Mouse (Mus musculus) neural tube, embryonic 11.5 days (tissue): ENCODE measurements around the gene Frmpd3. TPM values are rescaled to one million over a fixed set of nuclear protein-coding genes. Genes with fewer than 3 reads are reported as not detected.

ENCODE experiments used
- ATAC-seq: fragments of 200-750 bp; cut with Nextera tagmentation; 2 replicates; pipeline ENCODE4 v1.8.0; 2017; ENCODE audit warnings: moderate number of reproducible peaks, mild to moderate bottlenecking, moderate TSS enrichment, moderate library complexity; ENCODE audit not compliant: insufficient read depth, low FRiP score, low TSS enrichment
- DNase-seq: peaks from one replicate; pipeline ENCODE4 v3.0.0-alpha.2; 2015; ENCODE audit warnings: low spot score
- H3K27ac ChIP-seq: fragments of 300-500 bp; sonication (generic); 2 replicates; pipeline ENCODE4 v1.5.1; 2014; ENCODE audit warnings: low read depth, mild to moderate bottlenecking, low read length
- H3K27me3 ChIP-seq: fragments of 300-500 bp; sonication (generic); 2 replicates; pipeline ENCODE4 v1.6.1; 2014; ENCODE audit warnings: mild to moderate bottlenecking, low read length, mixed read lengths; ENCODE audit not compliant: control insufficient read depth, insufficient read depth
- H3K36me3 ChIP-seq: fragments of 300-500 bp; sonication (generic); 2 replicates; pipeline ENCODE4 v1.6.1; 2014; ENCODE audit warnings: mild to moderate bottlenecking, low read length, moderate library complexity, mixed read lengths; ENCODE audit not compliant: control insufficient read depth, insufficient read depth
- H3K4me1 ChIP-seq: fragments of 300-500 bp; sonication (generic); 2 replicates; pipeline ENCODE4 v1.6.1; 2014; ENCODE audit warnings: low read length, mixed read lengths; ENCODE audit not compliant: control insufficient read depth, insufficient read depth
- H3K4me2 ChIP-seq: fragments of 300-500 bp; sonication (generic); 2 replicates; pipeline ENCODE4 v1.6.1; 2014; ENCODE audit warnings: low read depth, mild to moderate bottlenecking, moderate library complexity
- H3K4me3 ChIP-seq: fragments of 300-500 bp; sonication (generic); 2 replicates; pipeline ENCODE4 v1.5.1; 2014; ENCODE audit warnings: low read depth, low read length
- H3K9ac ChIP-seq: fragments of 300-500 bp; sonication (generic); 2 replicates; pipeline ENCODE4 v1.6.1; 2014; ENCODE audit warnings: mild to moderate bottlenecking, low read length
- H3K9me3 ChIP-seq: fragments of 300-500 bp; sonication (generic); 2 replicates; pipeline ENCODE4 v1.6.1; 2016; ENCODE audit warnings: low read length; ENCODE audit not compliant: control insufficient read depth
- WGBS: fragments of 180-500 bp; shearing (Covaris S2); extraction: QIAGEN DNeasy Blood & Tissue Kit; methylation state at CpG from one replicate; pipeline ENCODE4 v1.1.7; 2014; 5-methylcytosine and 5-hydroxymethylcytosine counted together
- polyA plus RNA-seq: library from polyadenylated mRNA; unstranded; fragments of >200 nt; fragmentation: Nextera tagmentation; extraction: Ambion mirVana; gene quantifications from 2 replicates; pipeline ENCODE4 v1.2.1, GENCODE M21; 2014

Frmpd3 gene
- polyA plus RNA-seq, 1 experiment from 2014 or later = 2.7 TPM

GRCm38 (mm10) chrX:140430506-140430905, 88.4 kb downstream of the Frmpd3 start:
- no peak for DNase-seq
- Histone ChIP-seq H3K27me3 (0 out of 2 replicates have a peak, but pooled peaks cover 2% of the 10 kb centered on the region), H3K9ac (no peak overlapping the region), H3K4me3 (no peak overlapping the region), H3K27ac (no peak overlapping the region), H3K36me3 (no peaks in the 10 kb centered on the region), H3K4me1 (no peaks in the 10 kb centered on the region), H3K4me2 (no peak overlapping the region), H3K9me3 (no peaks in the 10 kb centered on the region)
- 89% methylated on average over 12 of the region's 12 CpGs for WGBS
- ATAC-seq = no peak

- 0 out of 2 replicates have a peak, but pooled peaks cover 2% of the 10 kb centered on the region for H3K27me3 ChIP-seq
- H3K4me3 ChIP-seq = no peak overlapping the region
- DNase-seq (no peak), ATAC-seq (no peak)
- 76% methylated on average over 15 of the region's 15 CpGs for WGBS
- H3K9ac ChIP-seq = no peak overlapping the region
- H3K4me2 ChIP-seq = no peak overlapping the region
- H3K36me3 ChIP-seq = no peaks in the 10 kb centered on the region
- H3K4me1 ChIP-seq = no peaks in the 10 kb centered on the region
- H3K27ac ChIP-seq = no peak overlapping the region
- H3K9me3 ChIP-seq = no peaks in the 10 kb centered on the region
Measured at GRCm38 (mm10) chrX:140431981-140432380, 89.9 kb downstream of the Frmpd3 start.

GRCm38 (mm10) chrX:140432786-140433185, 90.7 kb downstream of the Frmpd3 start:
- H3K4me3 ChIP-seq = no peak overlapping the region
- H3K4me1 ChIP-seq = no peaks in the 10 kb centered on the region
- H3K27me3 ChIP-seq = 0 out of 2 replicates have a peak, but pooled peaks cover 2% of the 10 kb centered on the region
- no peaks in the 10 kb centered on the region for H3K9me3 ChIP-seq
- DNase-seq (no peak), ATAC-seq (no peak)
- H3K4me2 ChIP-seq = no peak overlapping the region
- no peaks in the 10 kb centered on the region for H3K36me3 ChIP-seq
- H3K27ac ChIP-seq = no peak overlapping the region
- WGBS = 91% methylated on average over 11 of the region's 11 CpGs
- no peak overlapping the region for H3K9ac ChIP-seq

GRCm38 (mm10) chrX:140437906-140438305, 95.8 kb downstream of the Frmpd3 start:
- Histone ChIP-seq H3K36me3 (no peaks in the 10 kb centered on the region), H3K9me3 (no peaks in the 10 kb centered on the region), H3K4me2 (no peak overlapping the region), H3K27ac (no peak overlapping the region), H3K4me1 (no peaks in the 10 kb centered on the region), H3K9ac (no peak overlapping the region), H3K27me3 (no peaks in the 10 kb centered on the region), H3K4me3 (no peak overlapping the region)
- ATAC-seq = no peak
- no peak for DNase-seq

- H3K9ac ChIP-seq = no peak overlapping the region
- no peak overlapping the region for H3K27ac ChIP-seq
- H3K27me3 ChIP-seq = no peaks in the 10 kb centered on the region
- H3K4me2 ChIP-seq = no peak overlapping the region
- no peak overlapping the region for H3K4me3 ChIP-seq
- H3K9me3 ChIP-seq = no peaks in the 10 kb centered on the region
- no peaks in the 10 kb centered on the region for H3K4me1 ChIP-seq
- DNase-seq (no peak), ATAC-seq (no peak)
- no peaks in the 10 kb centered on the region for H3K36me3 ChIP-seq
- WGBS = 78% methylated on average over 13 of the region's 13 CpGs
Measured at GRCm38 (mm10) chrX:140445551-140445950, 103.5 kb downstream of the Frmpd3 start.

GRCm38 (mm10) chrX:140450071-140450470, 108.0 kb downstream of the Frmpd3 start:
- Histone ChIP-seq H3K4me2 (no peak overlapping the region), H3K4me1 (no peaks in the 10 kb centered on the region), H3K27me3 (no peaks in the 10 kb centered on the region), H3K27ac (no peak overlapping the region), H3K9me3 (no peaks in the 10 kb centered on the region), H3K4me3 (no peak overlapping the region), H3K9ac (no peak overlapping the region), H3K36me3 (no peaks in the 10 kb centered on the region)
- no peak for ATAC-seq
- 90% methylated on average over 3 of the region's 3 CpGs for WGBS
- DNase-seq = no peak

- peak within 1 kb of the TSS; percentile 48 for H3K4me2 ChIP-seq
- WGBS = 17% methylated on average over 26 of the region's 26 CpGs
- DNase-seq (peak; percentile 90), ATAC-seq (peak; percentile 97)
- H3K4me1 ChIP-seq = no peaks in the 10 kb centered on the region
- H3K36me3 ChIP-seq = no peaks in the 10 kb centered on the region
- H3K9ac ChIP-seq = peak within 1 kb of the TSS; percentile 49
- H3K4me3 ChIP-seq = peak within 1 kb of the TSS; percentile 48
- H3K9me3 ChIP-seq = no peaks in the 10 kb centered on the region
- H3K27me3 ChIP-seq = peaks cover 5% of the 10 kb centered on the region; the same call in 1 of the 2 replicates
- no peak within 1 kb of the TSS for H3K27ac ChIP-seq
Measured at GRCm38 (mm10) chrX:140456279-140456731, 114.2 kb downstream of the Frmpd3 start, which contains the start of gene Prps1. Gene Prps1 (plus strand): TSS chrX:140456613.

- H3K27me3 ChIP-seq = peaks cover 5% of the 10 kb centered on the region; the same call in 1 of the 2 replicates
- H3K4me1 ChIP-seq = no peaks in the 10 kb centered on the region
- ATAC-seq (peak; percentile 45), DNase-seq (peak; percentile 42)
- H3K27ac ChIP-seq = no peak overlapping the region
- H3K4me3 ChIP-seq = peak overlapping the region; percentile 48
- peak overlapping the region; percentile 48 for H3K4me2 ChIP-seq
- 13% methylated on average over 39 of the region's 39 CpGs for WGBS
- no peaks in the 10 kb centered on the region for H3K9me3 ChIP-seq
- H3K36me3 ChIP-seq = no peaks in the 10 kb centered on the region
- H3K9ac ChIP-seq = peak overlapping the region; percentile 49
Measured at GRCm38 (mm10) chrX:140456751-140457491, 114.9 kb downstream of the Frmpd3 start.

- H3K9me3 ChIP-seq = no peaks in the 10 kb centered on the region
- no peak overlapping the region for H3K27ac ChIP-seq
Measured at GRCm38 (mm10) chrX:140457502-140457901, 115.4 kb downstream of the Frmpd3 start.

More at GRCm38 (mm10) chrX:140457502-140457901, 115.4 kb downstream of the Frmpd3 start:
- ATAC-seq = no peak
- no peaks in the 10 kb centered on the region for H3K36me3 ChIP-seq
- no peaks in the 10 kb centered on the region for H3K4me1 ChIP-seq
- WGBS = 20% methylated on average over 12 of the region's 12 CpGs
- H3K27me3 ChIP-seq = peaks cover 5% of the 10 kb centered on the region; the same call in 1 of the 2 replicates
- peak overlapping the region; percentile 48 for H3K4me2 ChIP-seq
- peak; percentile 10 for DNase-seq
- H3K9ac ChIP-seq = no peak overlapping the region
- H3K4me3 ChIP-seq = peak overlapping the region; percentile 48
